Mouse (Mus musculus) mammary gland, adult 2 months (tissue): ENCODE results near the gene Tiprl. TPM values are rescaled to one million over a fixed set of nuclear protein-coding genes. Genes with fewer than 3 reads are reported as not detected.

Experiments used
- polyA plus RNA-seq: library from polyadenylated mRNA; depleted of rRNA; stranded (reverse); fragments of >200 nt; gene quantifications from 2 replicates; pipeline ENCODE4 v1.2.3, GENCODE M21; 2012; ENCODE audit warnings: low replicate concordance; rRNA removed

Tiprl gene
- polyA plus RNA-seq: 21.0 and 22.6 TPM in 2 replicates

GRCm38 (mm10) chr1:165236321-165237298 is at the start of gene Tiprl:
Tiprl (minus strand) TSS chr1:165236996.

DNA sequence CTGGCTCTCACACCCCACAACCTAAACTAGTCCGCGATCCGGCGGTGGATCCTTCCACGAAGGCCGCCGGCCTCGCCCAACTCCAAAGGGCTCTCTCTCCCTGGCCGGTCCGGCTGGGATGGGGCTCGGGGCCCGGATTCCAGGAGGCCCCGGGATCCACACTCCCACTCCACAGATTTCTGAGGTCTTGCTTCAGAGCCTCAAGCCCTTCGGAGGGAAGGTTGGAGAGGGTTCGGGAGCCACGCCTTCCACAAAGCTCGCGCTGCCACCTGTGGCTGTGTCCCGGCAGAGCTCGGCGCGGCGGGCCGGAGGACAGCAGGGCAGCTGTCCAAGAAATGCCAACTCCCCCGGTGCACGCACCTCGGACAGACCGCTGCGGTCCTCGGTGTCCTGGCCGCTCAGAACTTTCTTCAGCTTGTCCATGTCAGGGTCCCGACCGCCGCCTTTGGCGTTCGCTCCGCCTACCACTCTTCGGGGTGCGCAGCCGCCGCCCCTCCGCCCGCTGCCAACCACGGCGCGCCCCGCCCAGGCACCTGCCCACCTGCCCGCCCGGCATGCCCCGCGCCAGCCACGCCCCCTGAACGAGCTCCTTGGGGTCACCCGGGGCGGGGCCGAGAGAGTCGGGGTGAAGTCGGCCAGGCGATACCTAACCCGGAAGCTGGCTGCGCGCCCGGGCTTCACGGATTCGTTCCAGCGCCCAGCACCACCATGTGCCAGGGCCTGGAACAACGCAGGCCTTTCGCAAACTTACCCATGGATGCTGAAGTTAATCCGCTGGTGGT is 42.7 kb downstream of the Tiprl start, which contains the start of gene Sft2d2:
Gene Sft2d2, minus strand, starts transcription at position 559 of the 782 bp plus-strand sequence.

Other genes with a start within 250 kb of the Tiprl start
- not detected in 2 replicates for gene Tbx19, start 76.2 kb downstream of the Tiprl start, polyA plus RNA-seq
- gene Sft2d2, start 42.6 kb downstream of the Tiprl start, polyA plus RNA-seq: 49.3 and 83.5 TPM in 2 replicates
- 3.3 and 4.5 TPM in 2 replicates for gene Gpr161, start 58.8 kb upstream of the Tiprl start, polyA plus RNA-seq
- gene Dcaf6, start 223.5 kb upstream of the Tiprl start, polyA plus RNA-seq: 17.1 and 50.5 TPM in 2 replicates
- gene Mpc2, start 223.6 kb upstream of the Tiprl start, polyA plus RNA-seq: 161 and 352 TPM in 2 replicates
- 1.0 and 1.8 TPM in 2 replicates for gene Adcy10, start 248.2 kb upstream of the Tiprl start, polyA plus RNA-seq